Comparison of ENCODE assay signal across 21 mouse cellular contexts in the genomic region with DNA sequence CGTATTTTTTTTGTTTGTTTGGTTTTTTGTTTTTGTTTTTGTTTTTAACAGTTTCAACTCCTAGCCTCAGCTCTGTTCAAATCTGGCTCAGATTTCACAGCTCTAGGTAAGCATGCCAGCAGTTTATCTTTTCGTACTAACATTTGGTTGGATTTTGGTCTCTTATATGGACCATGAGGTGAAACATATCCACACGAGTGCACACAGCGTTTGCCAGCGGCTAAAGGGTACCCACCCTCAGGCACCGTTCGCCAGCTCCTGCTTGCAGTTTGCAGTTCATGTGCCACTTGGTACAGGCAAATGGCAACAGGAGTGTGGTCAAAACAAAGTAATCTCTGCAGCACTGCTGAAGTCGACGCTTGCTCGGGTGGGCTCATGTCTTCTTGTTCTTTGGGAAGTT.
"Had no signal": no experiment of that assay in that cellular context is flagged by ENCODE, and none has a peak within 500 bp of the region (broad histone marks: within the 10 kb centered on the region; RNA-seq: fewer than 3 reads in every experiment).

No protein-coding gene starts in this region.

- H3K4me3 ChIP-seq: forebrain, embryonic 15.5 days; heart, embryonic 13.5 days; heart, embryonic 15.5 days; hindbrain, embryonic 13.5 days; hindbrain, embryonic 15.5 days; limb, embryonic 13.5 days; limb, embryonic 15.5 days had no signal

- ATAC-seq: forebrain, embryonic 15.5 days; forebrain, postnatal 0 days; hindbrain, postnatal 0 days had no signal

- DNase-seq: forebrain, postnatal 0 days; gastrocnemius, postnatal 14 days; gastrocnemius, postnatal 36 days; heart, adult 18-20 months; heart, postnatal 14 days; heart, postnatal 36 days; layer of hippocampus, adult 9-11 months; layer of hippocampus, postnatal 36 days; left cerebral cortex, postnatal 4 days; lung, adult 18-20 months had no signal

- H3K9ac ChIP-seq: forebrain, embryonic 15.5 days; forebrain, postnatal 0 days; heart, embryonic 13.5 days; heart, embryonic 15.5 days; hindbrain, embryonic 13.5 days; hindbrain, embryonic 15.5 days; limb, embryonic 13.5 days; limb, embryonic 15.5 days; liver, embryonic 14.5 days had no signal

- H3K4me2 ChIP-seq: forebrain, embryonic 15.5 days; heart, embryonic 11.5 days; heart, embryonic 13.5 days; heart, embryonic 15.5 days; hindbrain, embryonic 13.5 days; hindbrain, embryonic 15.5 days; limb, embryonic 13.5 days; limb, embryonic 15.5 days; liver, embryonic 11.5 days had no signal

- H3K27ac ChIP-seq: forebrain, embryonic 15.5 days; heart, embryonic 13.5 days; heart, embryonic 15.5 days; hindbrain, embryonic 13.5 days; hindbrain, embryonic 15.5 days; hindbrain, postnatal 0 days; limb, embryonic 13.5 days; limb, embryonic 15.5 days; liver, embryonic 14.5 days had no signal

- H3K27me3 ChIP-seq: forebrain, embryonic 15.5 days; heart, embryonic 13.5 days; heart, embryonic 15.5 days; hindbrain, embryonic 13.5 days; hindbrain, embryonic 15.5 days; limb, embryonic 13.5 days; limb, embryonic 15.5 days had no signal

- H3K4me1 ChIP-seq: heart, embryonic 13.5 days; heart, embryonic 15.5 days; hindbrain, embryonic 13.5 days; hindbrain, embryonic 15.5 days; limb, embryonic 13.5 days; limb, embryonic 15.5 days had no signal

- H3K9me3 ChIP-seq: forebrain, embryonic 15.5 days; heart, embryonic 13.5 days; heart, embryonic 15.5 days; hindbrain, embryonic 13.5 days; hindbrain, embryonic 15.5 days; limb, embryonic 13.5 days; limb, embryonic 15.5 days had no signal
